Mouse (Mus musculus): Measurements from ENCODE around the gene Rps8. TPM values are rescaled to one million over a fixed set of nuclear protein-coding genes. Genes with fewer than 3 reads are reported as not detected.
A peak's percentile ranks its signal among the peaks of the same experiment; 100 is the strongest.

Gene Rps8
- total RNA-seq, 2 experiments from 2014 or later = 527 to 622 TPM

DNA sequence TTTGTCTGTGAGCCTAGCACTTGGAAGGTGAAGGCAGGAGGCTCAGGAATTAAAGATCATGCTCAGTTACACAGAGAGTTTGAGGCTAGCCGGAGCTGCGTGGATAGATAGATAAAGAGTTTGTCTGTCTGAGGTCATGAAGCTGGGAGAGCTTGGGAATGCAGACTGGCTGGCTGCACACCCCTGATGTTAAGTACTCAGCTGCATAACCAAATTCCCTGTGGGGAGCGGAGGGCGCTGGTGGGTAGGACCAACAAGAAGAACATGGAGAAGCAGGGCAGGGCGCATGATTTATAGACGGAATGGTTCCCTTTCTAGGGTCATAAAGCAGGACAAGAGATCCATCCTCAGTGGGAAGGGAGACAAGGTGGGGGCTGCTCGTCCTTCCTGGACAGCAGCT is 13.0 kb downstream of the Rps8 start:
- Histone ChIP-seq H3K4me3 (no peak overlapping the region), H3K27ac (no peak overlapping the region)
- TF ChIP-seq CTCF (IDR thresholded peaks at IDR 0.05) = no peak
- no peak for DNase-seq
- intact Hi-C loops (cut with DNase I) = loop anchor here (10.0 kb wide), 1 partner anchor 428 kb away; no protein-coding TSS in a partner anchor

DNA sequence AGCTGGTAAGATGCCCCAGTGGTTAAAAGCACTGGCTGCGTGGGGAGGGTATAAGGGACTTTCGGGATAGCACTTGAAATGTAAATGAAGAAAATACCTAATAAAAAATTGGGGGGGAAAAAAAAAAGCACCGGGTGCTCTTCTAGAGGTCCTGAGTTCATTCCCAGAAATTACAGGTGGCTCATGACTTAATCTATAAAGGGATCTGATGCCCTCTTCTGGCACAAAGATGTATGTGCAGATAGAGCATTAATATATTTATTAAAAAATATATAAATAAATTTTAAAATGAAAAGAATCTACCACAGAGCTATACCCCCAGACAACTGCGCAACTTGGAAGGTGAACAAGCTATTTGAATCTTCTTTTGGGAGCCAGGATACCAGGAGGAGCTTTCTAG is 15.4 kb downstream of the Rps8 start:
- Histone ChIP-seq H3K27ac (no peak overlapping the region), H3K4me3 (no peak overlapping the region)
- intact Hi-C loops (cut with DNase I) = loop anchor here (2.0 to 10.0 kb wide), 3 partner anchors 138 to 426 kb away; no protein-coding TSS in a partner anchor
- peak; percentile 65 for TF ChIP-seq CTCF (IDR thresholded peaks at IDR 0.05)
- DNase-seq = no peak

DNA sequence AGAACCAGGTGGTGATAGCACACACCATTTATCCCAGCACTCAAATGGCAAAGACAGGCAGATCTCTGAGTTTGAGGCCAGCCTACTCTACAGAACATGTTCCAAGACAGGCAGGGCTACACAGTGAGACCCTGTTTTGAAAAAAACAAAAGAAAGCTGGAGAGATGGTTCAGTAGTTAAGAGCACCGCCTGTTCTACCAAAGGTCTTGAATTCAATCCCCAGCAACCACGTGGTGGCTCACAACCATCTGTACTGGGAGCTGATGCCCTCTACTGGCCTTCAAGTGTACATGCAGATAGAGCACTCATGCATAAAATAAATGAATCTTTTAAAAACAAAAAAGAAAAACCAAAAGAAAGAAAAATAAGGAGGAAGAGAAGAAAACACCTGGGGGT is 16.8 kb downstream of the Rps8 start:
- intact Hi-C loops (cut with DNase I) = no loop called here
- DNase-seq = peak; percentile 54
- Histone ChIP-seq H3K4me3 (no peak overlapping the region), H3K27ac (no peak overlapping the region)
- peak; percentile 87 for TF ChIP-seq CTCF (IDR thresholded peaks at IDR 0.05)

DNA sequence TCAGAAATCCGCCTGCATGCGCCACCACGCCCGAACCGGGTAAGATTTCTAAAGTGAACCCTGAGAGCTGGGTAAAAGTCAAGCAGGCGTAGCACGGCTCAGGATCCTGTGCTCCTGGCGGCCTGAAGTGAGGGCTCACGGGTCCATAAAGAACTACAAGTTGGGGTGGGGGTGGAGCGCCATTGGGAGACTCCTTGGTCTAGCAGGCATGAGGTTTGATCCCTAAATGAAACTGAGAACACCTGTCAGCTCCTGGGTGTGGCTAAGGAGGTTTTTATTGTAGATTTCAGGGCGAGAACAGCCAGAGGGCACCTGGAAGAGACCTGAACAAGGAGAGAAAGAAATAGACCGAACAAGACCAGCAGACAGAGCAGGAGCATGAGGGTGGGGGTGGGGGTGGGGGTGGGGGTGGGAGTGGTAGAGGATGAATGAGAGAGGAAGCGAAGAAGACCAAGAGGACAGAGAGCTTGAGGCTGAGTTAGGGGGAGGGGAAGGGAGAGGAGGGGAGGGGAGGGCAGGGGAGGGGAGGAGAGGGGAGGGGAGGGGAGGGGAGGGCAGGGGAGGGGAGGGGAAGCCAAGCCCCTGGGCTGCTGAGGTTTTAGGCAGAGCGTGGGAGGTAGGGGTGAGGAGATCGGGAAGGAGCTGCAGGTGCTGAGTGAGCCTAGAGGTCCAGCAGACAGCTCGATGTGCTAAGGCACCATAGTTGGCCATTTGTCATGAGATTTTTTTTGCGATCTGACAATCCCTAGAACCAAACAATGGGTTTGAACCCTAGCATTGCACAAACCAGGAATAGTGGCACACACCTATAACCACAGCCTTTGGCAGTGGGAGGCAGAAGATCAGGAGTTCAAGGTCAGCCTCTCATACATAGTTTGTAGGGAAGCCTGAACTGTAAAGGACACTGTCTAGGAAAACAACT is 17.5 kb downstream of the Rps8 start:
- no peak overlapping the region for H3K4me3 ChIP-seq
- TF ChIP-seq CTCF (IDR thresholded peaks at IDR 0.05) = no peak
- intact Hi-C loops (cut with DNase I) = no loop called here
- DNase-seq = no peak
- H3K27ac ChIP-seq = no peak overlapping the region

DNA sequence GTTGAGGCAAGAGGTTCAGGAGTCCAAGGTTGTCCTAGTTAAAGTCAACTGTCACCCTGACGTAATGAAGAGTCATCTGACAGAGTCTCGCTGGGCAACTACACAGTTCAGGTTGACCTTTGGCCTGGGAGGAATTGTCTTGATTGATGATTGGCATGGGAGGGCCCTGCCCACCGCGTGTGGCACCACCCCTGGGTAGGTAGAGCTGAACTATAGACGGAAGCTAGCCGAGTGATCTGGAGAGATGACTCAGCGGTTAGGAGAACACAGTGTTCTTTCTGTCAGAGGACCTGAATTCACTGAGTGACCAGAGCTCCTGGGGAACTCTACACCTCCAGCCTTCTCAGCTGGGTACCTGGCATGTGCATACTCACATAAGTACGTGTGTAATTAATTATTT is 20.0 kb downstream of the Rps8 start:
- H3K4me3 ChIP-seq = no peak overlapping the region
- peak overlapping the region; percentile 57 for H3K27ac ChIP-seq
- peak; percentile 50 for DNase-seq
- TF ChIP-seq CTCF (IDR thresholded peaks at IDR 0.05) = no peak
- intact Hi-C loops (cut with DNase I) = no loop called here

- H3K27ac ChIP-seq = peak overlapping the region; percentile 82
- peak overlapping the region; percentile 95; the same call in 1 of the 2 replicates for H3K4me3 ChIP-seq
- intact Hi-C loops (cut with DNase I) = no loop called here
- no peak for DNase-seq
- TF ChIP-seq CTCF (IDR thresholded peaks at IDR 0.05) = no peak
Observed at GRCm38 (mm10) chr4:117134601-117134995, 21.4 kb downstream of the Rps8 start.

DNA sequence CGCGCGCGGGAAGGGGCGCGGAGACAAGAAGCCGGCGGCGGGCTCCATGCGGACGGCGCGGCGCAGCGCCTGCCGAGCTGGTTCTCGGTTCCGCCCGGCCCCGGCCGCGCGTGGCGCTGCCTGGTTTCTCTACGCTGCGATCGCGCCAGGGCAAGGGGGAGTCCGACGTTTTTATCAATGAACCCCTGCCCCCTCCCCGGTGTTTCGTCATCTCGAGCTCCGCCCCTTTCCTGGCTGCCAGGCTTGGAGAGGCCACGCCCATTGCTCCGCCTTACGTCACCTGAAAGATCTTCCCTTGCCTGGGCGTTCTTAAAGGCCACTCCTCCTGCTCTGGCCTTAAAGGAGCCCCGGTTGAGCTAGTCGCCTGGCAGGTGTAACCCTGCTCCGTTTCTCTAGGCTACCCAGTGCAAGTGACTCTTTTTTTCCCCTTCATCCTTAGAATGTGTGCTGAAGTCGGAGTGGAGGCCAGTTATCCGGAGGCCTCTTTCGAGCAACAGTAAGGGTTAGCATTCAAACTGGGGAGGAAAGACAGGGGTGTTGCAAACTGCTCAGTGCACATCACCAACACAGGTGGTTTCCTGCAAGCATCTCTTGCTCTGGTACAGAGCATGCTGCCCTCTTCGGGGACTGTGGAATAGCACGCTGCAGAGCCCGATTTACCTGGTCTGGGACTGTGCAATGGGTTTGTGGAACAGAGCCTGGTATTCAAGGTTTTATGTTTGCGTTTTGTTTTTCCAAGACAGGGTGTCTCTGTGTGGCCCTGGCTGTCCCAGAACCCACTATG is 22.0 kb downstream of the Rps8 start, which contains the start of gene Plk3:
Plk3 (minus strand) TSS at position 147 of the 784 bp plus-strand sequence.
- TF ChIP-seq CTCF (IDR thresholded peaks at IDR 0.05) = peak; percentile 6; the same call in 1 of the 2 replicates
- intact Hi-C loops (cut with DNase I) = no loop called here
- DNase-seq = peak; percentile 96
- Histone ChIP-seq H3K4me3 (peak within 1 kb of the TSS; percentile 95), H3K27ac (peak within 1 kb of the TSS; percentile 82)

- no peak for DNase-seq
- TF ChIP-seq CTCF (IDR thresholded peaks at IDR 0.05) = no peak
- peak overlapping the region; percentile 82 for H3K27ac ChIP-seq
- intact Hi-C loops (cut with DNase I) = no loop called here
- peak overlapping the region; percentile 95 for H3K4me3 ChIP-seq
Observed at GRCm38 (mm10) chr4:117133366-117133796, 22.7 kb downstream of the Rps8 start.

DNA sequence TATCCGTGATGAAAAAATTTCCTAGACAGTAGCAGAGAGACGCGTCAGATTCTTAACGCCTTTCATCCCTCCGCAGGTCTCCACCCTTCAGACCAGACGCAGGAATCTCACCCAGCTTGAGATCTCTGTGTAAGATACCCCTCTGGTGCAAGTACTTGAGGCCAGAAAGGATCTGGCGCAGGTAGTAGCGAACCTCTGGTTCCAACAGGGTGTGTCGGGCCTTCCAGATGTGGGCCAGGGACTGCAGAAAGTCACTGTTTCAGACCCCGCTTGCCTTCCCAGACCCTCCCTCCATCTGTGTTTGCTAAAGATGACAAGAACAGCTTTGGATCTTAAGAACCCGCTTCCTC is 23.3 kb downstream of the Rps8 start:
- no peak overlapping the region; the same call in 1 of the 2 replicates for H3K27ac ChIP-seq
- no peak for TF ChIP-seq CTCF (IDR thresholded peaks at IDR 0.05)
- intact Hi-C loops (cut with DNase I) = no loop called here
- H3K4me3 ChIP-seq = peak overlapping the region; percentile 95
- DNase-seq = no peak

DNA sequence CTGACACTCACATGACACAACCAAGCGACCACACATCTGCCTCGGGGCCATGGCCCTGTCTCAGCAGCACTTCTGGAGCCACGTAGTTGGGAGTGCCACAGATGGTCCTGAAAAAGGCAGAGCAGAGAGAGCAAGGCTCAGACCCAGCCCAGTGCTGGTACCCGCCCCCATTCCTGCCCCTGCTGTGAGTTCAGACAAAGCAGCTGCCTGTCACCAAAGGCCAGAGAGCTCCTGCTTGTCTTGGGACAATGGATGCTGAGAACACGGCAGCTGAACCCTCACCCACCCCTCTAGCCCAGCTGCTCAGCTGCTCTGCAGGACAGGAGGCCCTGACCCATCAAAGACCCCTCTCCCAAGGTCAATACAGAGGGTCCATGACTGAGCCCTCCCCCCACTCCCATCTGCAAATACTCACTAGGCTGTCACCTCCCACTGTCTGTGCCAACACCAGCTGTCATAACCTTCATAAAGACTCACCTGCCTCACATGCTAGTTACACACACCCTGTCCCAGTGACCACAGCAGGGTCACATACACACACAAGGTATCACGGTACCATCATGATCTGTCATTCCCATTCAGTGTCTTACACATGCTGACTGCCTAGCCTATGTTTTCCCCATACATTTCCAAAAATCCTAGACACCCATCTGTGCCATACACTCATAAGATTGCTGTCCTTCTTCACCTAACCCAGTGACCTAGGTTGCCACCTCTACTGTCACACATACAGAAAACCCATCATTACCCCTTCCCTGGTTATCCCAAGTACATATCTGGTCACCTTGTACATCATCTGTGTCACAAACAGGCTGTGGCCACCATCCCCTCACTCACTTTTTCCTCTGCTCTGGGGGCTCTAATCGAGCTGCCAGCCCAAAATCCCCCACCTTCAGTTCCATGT is 23.9 kb downstream of the Rps8 start:
- intact Hi-C loops (cut with DNase I) = no loop called here
- no peak overlapping the region for H3K27ac ChIP-seq
- no peak for DNase-seq
- H3K4me3 ChIP-seq = peak overlapping the region; percentile 95
- TF ChIP-seq CTCF (IDR thresholded peaks at IDR 0.05) = no peak

DNA sequence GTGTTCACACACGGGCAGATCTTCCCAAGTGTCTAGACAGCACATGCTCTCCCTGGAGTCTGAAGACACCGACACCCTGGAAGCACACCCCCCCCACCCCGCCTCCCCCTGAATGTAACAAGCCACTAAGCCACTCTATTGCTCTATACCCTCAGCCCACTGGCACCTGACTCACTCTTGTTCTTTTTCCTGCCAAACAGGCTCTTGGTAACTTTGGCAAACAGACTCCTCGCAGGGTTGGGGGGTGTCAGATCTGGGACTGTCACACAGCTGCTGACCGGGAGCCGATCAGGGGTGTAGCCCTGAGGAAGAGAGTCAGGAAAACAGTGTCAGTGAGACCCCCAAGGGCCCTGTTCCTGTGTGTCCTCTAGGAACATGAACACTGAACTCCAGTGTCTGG is 24.8 kb downstream of the Rps8 start:
- no peak overlapping the region for H3K27ac ChIP-seq
- no peak overlapping the region for H3K4me3 ChIP-seq
- intact Hi-C loops (cut with DNase I) = no loop called here
- DNase-seq = no peak
- no peak for TF ChIP-seq CTCF (IDR thresholded peaks at IDR 0.05)

DNA sequence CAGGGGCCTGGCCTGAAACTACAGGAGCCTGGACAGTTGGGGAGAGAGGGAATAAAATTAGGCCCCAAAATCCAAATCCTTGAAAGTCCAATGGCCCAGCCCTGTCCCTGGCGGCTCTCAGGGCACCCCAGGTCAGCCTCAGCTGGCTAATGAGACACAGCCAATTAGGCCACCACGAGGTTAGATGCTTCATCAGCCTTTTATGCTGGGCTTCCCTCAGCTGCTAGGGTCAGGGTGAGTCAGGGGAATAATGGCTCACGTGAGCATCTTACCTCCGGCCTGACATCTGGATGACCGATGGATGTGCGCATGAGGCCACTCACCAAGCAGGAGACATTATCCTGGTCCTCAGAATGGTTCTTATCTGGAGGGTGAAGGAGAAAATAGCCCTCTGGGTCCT is 25.3 kb downstream of the Rps8 start:
- Histone ChIP-seq H3K27ac (no peak overlapping the region), H3K4me3 (no peak overlapping the region)
- TF ChIP-seq CTCF (IDR thresholded peaks at IDR 0.05) = no peak
- DNase-seq = no peak
- intact Hi-C loops (cut with DNase I) = no loop called here
